Mouse (Mus musculus) embryonic stem cell, embryonic (primary cell): ENCODE measurements around the gene Igsf3.

Experiments used
- CTCF ChIA-PET, 4 experiments: fragments of 300-600 bp in 2 of 4; fragments of 350-600 bp in 2 of 4; sonication (Branson Sonifier 250); formaldehyde crosslinking; loops; one replicate each; lab custom pipeline; 2022; ENCODE audit warnings: inconsistent platforms in 2 of 4; lab: Charles Lee
- POLR2A ChIA-PET, 4 experiments: fragments of 300-600 bp in 2 of 4; fragments of 350-600 bp in 2 of 4; sonication (Branson Sonifier 250); formaldehyde crosslinking; loops; one replicate each; lab custom pipeline; 2022; ENCODE audit warnings: antibody characterized with exemption in 4 of 4, inconsistent platforms in 1 of 4; lab: Charles Lee

Gene Igsf3

DNA sequence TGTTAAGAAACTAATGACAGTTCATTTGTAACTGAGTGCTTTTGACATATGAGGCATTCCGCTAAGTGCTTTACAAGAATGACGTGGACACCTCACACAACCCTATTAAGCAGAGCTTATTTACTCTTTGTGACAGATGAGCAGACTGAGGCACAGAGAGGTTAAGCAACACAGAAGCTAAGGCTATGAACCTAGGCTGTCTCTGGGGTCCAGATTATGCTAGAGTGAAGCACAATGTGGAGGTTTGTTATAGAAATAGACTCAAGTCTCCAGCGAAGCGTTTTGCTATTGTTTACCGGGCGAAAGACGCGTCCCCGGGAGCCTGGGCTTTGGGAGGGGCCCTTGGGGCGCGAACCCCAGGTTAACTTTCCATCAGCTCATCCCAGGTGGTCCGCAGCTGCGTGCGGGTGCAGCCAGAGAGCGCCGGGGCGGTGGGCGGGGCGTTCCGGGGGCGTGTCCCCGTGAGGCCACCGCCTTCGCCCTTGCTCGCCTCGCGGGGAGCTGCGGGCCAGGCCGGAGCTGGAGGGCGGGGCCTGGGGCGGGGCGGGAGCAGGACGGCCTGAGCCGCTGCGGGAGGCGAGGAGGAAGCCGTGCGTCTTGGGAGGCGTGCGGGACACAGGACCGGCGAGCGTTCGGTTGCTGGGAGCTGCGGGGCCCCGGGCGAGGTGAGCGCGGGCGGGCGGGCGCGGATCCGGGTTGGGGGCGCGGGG lies at the start of gene Igsf3:
Gene Igsf3 (plus strand): TSS at position 546 of the 710 bp plus-strand sequence.
- CTCF ChIA-PET: interaction anchor here in 3 of 4 experiments (0.5 to 2.0 kb wide), 13 partner anchors 31 to 1233 kb away, joined by 3 to 13 read pairs (median 3); no protein-coding TSS in a partner anchor
- POLR2A ChIA-PET: interaction anchor here in 3 of 4 experiments (0.5 to 3.1 kb wide), 38 partner anchors 9 to 821 kb away, joined by 3 to 19 read pairs (median 5); partner anchors contain the start of gene Trim45 (in 1 of the 3)

DNA sequence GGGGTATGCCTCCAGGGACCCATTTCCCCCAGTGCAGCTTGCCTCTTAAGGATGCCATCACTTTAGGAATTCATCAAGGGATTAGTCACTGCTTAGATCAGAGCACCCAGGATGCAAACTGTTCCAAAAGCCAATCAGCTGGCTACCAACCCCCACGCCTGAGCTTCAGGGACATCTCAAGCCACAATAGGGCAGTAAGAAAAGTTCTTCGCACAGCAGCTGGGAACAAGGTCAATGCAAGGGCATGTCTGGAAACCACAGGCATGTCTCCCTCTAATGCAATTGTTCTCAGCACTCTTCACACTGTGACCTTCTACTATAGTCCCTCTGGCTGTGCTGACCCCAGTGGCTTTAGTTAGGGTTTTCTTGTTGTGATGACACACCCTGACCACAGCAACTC lies 49.6 kb upstream of the Igsf3 start:
- CTCF ChIA-PET: interaction anchor here in 3 of 4 experiments (0.8 to 1.7 kb wide), 4 partner anchors 9 to 11 kb away, joined by 3 to 5 read pairs (median 4); no protein-coding TSS in a partner anchor
- POLR2A ChIA-PET: interaction anchor here in 2 of 4 experiments (0.6 to 2.0 kb wide), 4 partner anchors 8 to 297 kb away, joined by 3 to 7 read pairs (median 4); no protein-coding TSS in a partner anchor

DNA sequence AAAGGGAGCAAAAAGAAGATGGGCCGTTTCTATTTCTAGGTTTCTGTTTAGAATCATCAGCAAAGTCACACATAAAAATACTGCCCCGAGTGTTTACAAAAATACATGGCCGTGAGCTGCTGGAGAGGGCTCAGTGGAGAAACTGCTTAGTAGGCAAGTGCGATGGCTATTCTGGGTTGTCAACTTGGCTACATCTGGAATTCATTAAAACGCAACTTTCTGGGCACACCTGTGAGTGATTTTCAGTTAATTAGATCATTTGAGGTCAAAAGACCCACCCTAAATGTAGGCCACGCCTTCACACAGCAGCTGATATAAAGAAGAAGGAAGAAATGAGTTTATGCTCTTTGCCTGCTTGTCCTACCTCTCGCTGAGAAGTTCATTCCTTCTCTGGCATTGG lies 48.3 kb upstream of the Igsf3 start:
- POLR2A ChIA-PET: no interaction called here
- CTCF ChIA-PET: interaction anchor here in 3 of 4 experiments (1.0 to 1.7 kb wide), 4 partner anchors 10 to 24 kb away, joined by 3 to 4 read pairs (median 4); no protein-coding TSS in a partner anchor

DNA sequence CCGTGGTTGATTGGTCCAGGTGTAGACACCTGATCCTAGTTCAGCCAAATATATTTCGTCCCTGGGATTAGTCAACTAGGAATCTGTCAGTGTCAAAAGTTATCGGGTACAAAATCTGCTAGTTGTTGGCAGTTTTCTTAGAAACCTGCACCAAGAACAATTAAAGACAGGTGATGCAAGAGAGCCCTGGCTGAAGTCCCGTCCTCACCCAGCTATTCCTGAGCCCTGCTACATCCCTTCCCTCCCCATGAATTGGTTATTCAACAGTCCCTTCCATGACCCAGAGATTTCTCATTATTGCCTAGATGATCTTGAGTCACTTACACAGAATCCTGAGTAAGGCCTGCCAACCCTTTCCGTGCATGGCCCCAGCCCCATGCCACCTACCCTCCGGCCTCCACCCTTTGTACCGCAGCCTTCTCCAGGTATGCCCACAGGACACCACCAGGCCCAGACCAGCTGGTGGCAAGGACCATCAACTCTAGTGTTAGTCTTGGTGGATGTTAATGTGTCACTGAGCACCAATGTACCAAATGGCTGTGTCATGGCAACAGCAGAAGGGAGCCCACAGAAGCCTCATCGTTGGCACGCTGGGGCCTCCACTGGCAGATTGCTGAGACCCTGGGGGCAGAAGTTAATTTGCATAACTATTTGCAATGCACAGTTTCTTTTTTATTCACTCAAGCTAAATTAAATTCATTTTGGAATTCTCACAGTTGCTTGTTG lies 33.5 kb upstream of the Igsf3 start:
- POLR2A ChIA-PET: interaction anchor here in 3 of 4 experiments (0.6 to 1.4 kb wide), 5 partner anchors 19 to 387 kb away, joined by 3 to 9 read pairs (median 3); partner anchors contain the start of gene Igsf3 (in 1 of the 3)
- CTCF ChIA-PET: interaction anchor here in 2 of 4 experiments (0.7 to 1.6 kb wide), 4 partner anchors 25 to 29 kb away, joined by 3 to 6 read pairs (median 3); no protein-coding TSS in a partner anchor

DNA sequence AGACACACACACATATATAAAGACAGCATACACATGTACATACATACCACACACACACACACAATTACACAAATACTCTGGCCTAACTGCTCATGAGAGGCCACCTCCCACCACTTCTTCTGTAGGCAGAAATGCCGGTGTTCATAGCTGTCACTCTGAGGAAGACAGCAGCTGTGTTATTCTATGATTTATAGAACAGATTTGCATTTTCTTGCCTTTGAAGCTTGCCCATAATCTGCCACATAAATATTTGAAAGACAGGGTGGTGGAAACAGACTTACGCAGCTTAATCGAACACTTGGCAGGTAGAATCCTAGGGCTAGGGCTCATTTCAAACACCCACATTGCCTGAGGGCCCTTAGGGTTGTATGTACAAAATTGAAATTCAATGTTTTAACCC lies 32.6 kb upstream of the Igsf3 start:
- CTCF ChIA-PET: interaction anchor here in 2 of 4 experiments (0.6 to 1.4 kb wide), 2 partner anchors 28 to 114 kb away, joined by 3 read pairs; no protein-coding TSS in a partner anchor
- POLR2A ChIA-PET: interaction anchor here in 2 of 4 experiments (0.9 to 2.0 kb wide), 5 partner anchors 12 to 51 kb away, joined by 3 to 7 read pairs (median 3); partner anchors contain the start of gene Igsf3 (in 1 of the 2)

DNA sequence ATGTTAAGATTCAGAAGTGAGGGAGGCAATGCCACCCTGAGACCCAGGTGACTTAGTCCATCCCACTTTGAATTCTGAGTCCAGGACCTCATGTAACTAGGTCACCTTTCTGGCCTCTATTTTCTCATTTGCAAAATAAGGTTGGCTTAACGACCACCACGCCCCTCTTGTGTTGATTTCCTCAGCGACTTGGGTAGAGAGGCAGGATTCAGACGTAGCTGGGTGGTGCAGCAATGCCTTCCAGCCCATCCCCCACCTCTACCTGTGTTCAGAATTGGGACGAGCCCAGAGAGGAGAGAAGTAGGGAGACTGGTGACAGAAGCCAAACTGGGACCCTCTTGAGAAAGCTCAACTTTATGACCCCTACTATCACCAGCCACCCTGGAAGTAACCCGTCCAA lies 31.6 kb upstream of the Igsf3 start:
- ChIA-PET POLR2A (interaction anchor here in 3 of 4 experiments (0.5 to 2.0 kb wide), 13 partner anchors 10 to 495 kb away, joined by 3 to 7 read pairs (median 3); no protein-coding TSS in a partner anchor), CTCF (interaction anchor here in 2 of 4 experiments (0.5 to 1.6 kb wide), 4 partner anchors 12 to 27 kb away, joined by 3 to 8 read pairs (median 4); no protein-coding TSS in a partner anchor)

DNA sequence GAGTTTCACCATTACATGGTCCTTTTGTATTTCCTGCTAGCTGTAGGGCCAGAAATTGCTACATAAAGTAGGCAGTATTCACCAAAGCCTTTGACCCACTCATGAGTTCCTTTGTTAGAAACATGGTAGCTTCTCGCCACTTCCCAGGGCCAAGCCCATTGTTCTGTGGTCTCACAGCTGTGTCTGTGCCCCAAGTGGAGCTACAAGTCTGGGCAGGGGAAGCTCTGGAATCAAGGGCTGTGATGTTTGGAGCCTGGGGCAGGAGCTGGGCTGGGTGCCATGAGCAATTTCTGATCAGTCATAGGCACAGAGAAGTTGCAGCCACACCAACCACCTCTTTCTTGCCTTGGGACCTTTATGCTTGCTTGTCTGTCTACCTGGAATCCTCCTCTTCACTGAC lies 30.1 kb upstream of the Igsf3 start:
- POLR2A ChIA-PET: interaction anchor here in 1 of 4 experiments (0.9 to 1.6 kb wide), 3 partner anchors 10 to 30 kb away, joined by 3 read pairs; partner anchors contain the start of gene Igsf3
- CTCF ChIA-PET: interaction anchor here in 3 of 4 experiments (0.6 to 2.3 kb wide), 3 partner anchors 25 to 1174 kb away, joined by 3 to 8 read pairs (median 4); no protein-coding TSS in a partner anchor

DNA sequence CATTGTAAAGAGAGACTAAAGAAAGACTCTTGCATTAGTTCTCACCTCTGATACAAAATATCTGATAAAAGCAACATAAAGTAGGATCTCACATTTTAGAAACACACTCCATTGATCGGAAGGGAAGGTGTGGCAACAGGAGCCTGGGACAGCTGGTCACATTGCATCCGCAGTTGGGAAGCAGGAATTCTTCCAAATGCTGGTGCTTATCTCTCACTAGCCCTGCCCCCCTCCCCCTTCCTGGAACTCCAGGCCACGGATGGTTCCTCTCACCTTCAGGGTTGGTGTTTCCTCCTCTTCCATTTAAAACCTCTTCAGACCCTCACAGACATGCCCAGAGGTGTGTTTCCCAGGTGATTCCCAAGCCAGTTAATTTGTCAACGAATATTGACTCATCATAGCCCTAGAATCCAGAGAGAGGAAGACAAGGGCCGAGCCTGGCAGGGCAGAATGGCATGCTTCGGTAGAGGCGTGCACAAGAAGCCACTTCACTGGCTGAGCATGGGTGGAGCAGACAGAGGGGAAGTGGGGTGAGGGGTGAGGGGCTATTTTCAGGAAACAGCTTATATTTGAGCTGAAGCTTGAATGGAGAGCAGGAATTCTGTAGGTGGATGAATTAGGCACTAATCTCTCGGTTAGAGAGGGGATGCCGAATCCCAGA lies 28.3 kb upstream of the Igsf3 start:
- ChIA-PET POLR2A (interaction anchor here in 1 of 4 experiments (0.8 to 1.0 kb wide), 2 partner anchors 10 to 36 kb away, joined by 3 to 4 read pairs; no protein-coding TSS in a partner anchor), CTCF (interaction anchor here in 2 of 4 experiments (0.6 to 2.3 kb wide), 3 partner anchors 23 to 1107 kb away, joined by 3 to 9 read pairs (median 8); no protein-coding TSS in a partner anchor)

DNA sequence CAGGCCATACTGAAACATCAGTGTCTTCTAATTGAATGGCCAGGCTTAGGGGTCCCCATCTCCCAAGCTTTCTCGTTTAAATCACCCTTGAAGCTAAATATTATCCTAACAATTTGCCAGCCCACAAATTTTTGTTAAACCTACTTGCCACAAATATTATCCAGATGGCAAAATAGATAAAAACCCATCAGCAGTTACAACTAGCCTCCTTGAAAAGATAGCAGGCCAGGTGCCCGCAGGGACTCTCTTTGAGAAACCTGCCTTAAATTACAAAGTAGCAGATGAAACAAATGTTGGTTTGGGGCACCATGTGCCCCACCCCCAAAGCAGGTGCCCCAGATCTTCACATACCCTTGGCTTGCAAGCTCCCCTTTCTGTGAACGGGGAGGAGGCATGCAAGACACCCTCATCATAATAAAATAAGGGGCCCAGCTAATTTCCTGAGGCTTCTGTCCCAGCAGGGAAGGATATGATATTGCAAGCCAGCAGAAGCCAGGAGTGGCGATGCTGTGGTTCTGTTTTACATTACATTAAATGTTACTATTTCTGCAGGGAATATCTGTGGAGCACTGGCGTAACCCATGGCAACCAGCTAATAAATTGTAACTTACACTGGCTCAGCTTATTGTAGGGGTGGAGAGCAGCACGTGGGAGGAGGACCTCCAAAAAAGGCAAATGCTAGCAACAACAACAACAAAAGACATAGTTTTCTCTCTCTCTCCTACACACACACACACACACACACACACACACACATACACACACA lies 27.2 kb upstream of the Igsf3 start:
- ChIA-PET POLR2A (interaction anchor here in 1 of 4 experiments (0.8 to 2.1 kb wide), 4 partner anchors 9 to 255 kb away, joined by 3 to 6 read pairs (median 3); partner anchors contain the start of gene Atp1a1), CTCF (interaction anchor here in 2 of 4 experiments (0.6 to 1.4 kb wide), 3 partner anchors 23 to 72 kb away, joined by 4 read pairs; no protein-coding TSS in a partner anchor)

DNA sequence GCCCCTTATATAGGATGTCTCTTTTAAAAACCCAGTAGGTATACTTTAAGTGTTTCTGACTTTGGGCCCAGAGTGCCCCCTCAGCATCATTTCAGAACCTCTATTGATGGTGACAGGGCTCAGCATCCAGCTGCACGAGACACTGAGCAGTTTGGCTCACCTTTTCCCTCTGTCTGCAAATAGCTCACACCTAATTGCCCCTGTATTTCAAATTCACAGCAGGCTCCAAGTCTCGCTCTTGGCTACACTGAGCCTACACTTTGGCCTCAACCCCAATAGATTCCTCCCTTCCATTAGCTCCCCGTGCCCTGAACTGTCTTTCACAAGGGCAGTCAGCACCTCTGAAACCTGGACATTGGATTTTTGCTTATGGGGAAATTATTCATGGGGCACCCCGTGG lies 26.5 kb upstream of the Igsf3 start:
- ChIA-PET POLR2A (interaction anchor here in 1 of 4 experiments (0.9 to 2.1 kb wide), 3 partner anchors 9 to 254 kb away, joined by 3 to 6 read pairs (median 3); partner anchors contain the start of gene Atp1a1), CTCF (interaction anchor here in 1 of 4 experiments (1.4 kb wide), 1 partner anchor 22 kb away, joined by 4 read pairs; no protein-coding TSS in a partner anchor)

DNA sequence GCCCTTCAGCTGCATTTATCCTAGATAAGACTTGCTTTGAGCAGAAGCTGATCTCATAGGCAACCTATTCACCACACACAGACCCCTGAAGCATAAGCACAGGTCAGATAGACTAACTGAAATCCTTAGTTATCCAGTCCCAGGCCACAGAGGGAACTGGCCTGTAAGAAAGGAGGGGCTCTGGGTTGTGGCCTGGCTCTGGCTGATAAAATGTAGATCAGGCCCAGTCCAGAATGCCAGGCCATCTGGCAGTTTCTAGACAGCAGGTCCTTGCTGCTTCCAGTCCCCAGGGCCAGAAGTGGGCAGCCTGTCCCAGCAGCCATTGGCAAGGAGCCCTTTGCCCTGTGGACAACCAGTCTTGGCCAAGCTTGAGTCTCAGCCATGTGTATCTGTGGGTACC lies 22.4 kb upstream of the Igsf3 start:
- ChIA-PET CTCF (interaction anchor here in 2 of 4 experiments (0.6 to 1.8 kb wide), 2 partner anchors 18 to 44 kb away, joined by 5 to 8 read pairs; no protein-coding TSS in a partner anchor), POLR2A (no interaction called here)

DNA sequence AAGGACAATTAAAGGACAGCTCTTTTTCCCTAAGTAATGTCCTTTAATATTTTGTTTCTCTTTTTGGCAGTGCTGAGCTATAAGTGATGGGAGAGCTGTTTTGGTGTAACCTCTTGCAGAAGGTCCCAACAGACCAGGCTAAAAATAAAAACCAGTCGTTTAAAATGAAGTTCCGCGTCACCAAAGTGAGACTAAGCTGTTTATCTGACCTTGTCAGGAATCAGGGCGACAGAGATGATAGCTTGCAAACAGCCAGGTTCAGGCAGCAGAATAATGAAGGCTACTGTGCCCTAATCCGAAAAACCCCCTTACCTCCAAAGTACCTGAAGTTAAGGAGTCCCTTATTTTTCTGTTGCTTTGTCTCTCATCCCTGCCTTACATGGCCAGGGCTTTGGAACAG lies 21.2 kb upstream of the Igsf3 start:
- ChIA-PET CTCF (interaction anchor here (0.7 to 1.3 kb wide), 6 partner anchors 16 to 358 kb away, joined by 3 to 7 read pairs (median 5); no protein-coding TSS in a partner anchor), POLR2A (interaction anchor here (0.6 to 1.8 kb wide), 14 partner anchors 8 to 258 kb away, joined by 3 to 12 read pairs (median 4); no protein-coding TSS in a partner anchor)

DNA sequence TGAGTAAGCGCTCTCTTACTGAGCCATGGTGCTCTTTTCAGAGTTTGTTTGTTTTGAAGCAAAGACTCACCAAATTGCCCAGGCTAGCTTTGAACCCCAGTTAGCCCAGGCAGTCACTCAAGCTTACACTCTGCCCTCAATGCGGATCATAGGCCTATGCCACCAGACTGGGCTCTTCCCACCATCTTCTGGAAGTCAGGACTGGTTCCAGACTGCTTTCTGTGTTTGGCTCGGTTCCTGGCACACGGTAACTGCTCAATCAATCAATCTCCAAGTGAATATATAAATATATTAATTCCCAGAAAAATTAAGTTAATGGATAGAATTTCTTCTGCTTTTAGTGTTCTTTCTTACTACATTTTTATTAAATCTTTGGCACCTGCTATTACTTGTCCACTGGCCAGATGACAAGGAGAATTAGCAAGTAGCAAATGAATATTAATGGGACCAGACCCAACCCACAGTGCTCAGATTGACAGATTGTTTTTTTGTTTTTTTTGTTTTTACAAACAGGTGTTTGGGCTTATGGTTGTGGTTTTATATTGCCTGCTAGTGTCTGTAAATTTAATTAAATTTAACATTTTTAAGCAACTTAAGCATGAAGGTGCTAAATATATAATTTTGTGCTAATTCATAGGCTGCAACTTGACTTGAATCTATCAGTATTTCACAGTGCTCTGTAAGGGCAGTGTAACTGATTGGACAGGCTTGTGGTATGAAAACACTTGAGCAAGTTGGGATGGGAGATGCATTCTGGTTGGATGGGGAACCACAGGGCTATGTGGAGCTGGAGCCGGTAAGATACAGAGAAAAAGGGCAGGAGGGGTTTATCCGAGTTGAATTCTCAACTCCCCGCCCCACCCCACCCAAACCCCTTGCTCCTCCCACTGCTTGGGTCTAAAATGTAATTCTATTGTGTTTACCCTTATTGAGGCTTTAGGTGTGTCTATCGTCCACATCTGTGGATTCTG lies 20.0 kb upstream of the Igsf3 start:
- ChIA-PET POLR2A (interaction anchor here (0.5 to 1.8 kb wide), 7 partner anchors 9 to 867 kb away, joined by 3 to 7 read pairs (median 4); partner anchors contain the start of gene Igsf3 (in 1 of the 4)), CTCF (interaction anchor here (0.6 to 1.2 kb wide), 7 partner anchors 12 to 1605 kb away, joined by 3 to 5 read pairs (median 4); no protein-coding TSS in a partner anchor)

DNA sequence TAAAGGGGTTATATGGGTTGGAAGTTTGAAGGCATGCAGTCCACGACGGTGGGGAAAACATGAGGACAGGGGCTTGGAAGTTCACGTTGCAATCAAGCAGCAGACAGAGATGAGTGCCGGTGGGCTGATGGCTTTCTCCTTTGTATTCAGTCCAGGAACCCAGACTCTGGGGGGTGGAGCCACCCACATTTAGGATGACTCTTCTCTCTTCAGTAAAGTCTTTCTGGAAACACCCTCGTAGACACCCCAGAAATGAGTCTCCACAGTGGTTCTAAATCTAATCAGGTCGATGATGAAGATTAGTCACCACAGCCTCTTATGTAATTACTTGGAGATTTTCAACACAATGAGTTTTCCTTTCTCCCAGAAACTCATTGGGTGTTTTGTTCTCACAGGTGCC lies 16.1 kb upstream of the Igsf3 start:
- POLR2A ChIA-PET: no interaction called here
- CTCF ChIA-PET: no interaction called here

DNA sequence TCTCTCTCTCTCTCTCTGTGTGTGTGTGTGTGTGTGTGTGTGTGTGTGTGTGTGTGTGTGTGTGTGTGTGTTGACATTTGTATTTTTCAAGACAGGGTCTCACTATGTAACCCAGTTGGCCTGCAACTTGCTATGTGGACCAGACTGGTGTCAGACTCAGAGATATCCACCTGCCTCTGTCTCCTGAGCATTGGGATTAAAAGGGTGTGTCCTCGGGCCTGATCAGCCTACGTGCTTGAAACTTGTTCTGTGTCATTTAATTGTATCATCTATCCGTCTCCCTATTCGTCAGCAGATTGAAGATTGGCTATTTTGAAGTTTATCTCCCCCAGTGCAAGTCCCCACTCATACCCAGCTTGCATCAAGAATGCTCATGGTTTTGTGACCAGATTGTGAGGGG lies 14.5 kb upstream of the Igsf3 start:
- CTCF ChIA-PET: interaction anchor here in 2 of 4 experiments (0.8 to 1.1 kb wide), 2 partner anchors 10 kb away, joined by 4 to 6 read pairs; no protein-coding TSS in a partner anchor
- POLR2A ChIA-PET: interaction anchor here in 2 of 4 experiments (0.6 to 1.3 kb wide), 3 partner anchors 10 to 50 kb away, joined by 3 to 12 read pairs (median 4); no protein-coding TSS in a partner anchor
